Mouse (Mus musculus) brain, embryonic 14.5 days (tissue): ENCODE data around the gene Anapc16.

Source experiments
- CTCF ChIP-seq: fragments of 200-500 bp; IDR thresholded peaks from 2 replicates; pipeline ENCODE4 v1.5.1; 2012; ENCODE audit warnings: inconsistent platforms, mild to moderate bottlenecking, moderate library complexity, borderline replicate concordance; ENCODE audit not compliant: insufficient read depth, insufficient read length; ENCODE audit errors: extremely low read depth
- POLR2A ChIP-seq: fragments of 200-500 bp; IDR thresholded peaks from 2 replicates; pipeline ENCODE4 v1.6.1; 2012; ENCODE audit warnings: mild to moderate bottlenecking, inconsistent platforms, borderline replicate concordance; ENCODE audit not compliant: poor library complexity, insufficient read depth, insufficient read length, severe bottlenecking; ENCODE audit errors: extremely low read depth

- TF ChIP-seq POLR2A (no peak), CTCF (no peak)
Observed at GRCm38 (mm10) chr10:59958458-59958857, 44.5 kb downstream of the Anapc16 start.
